Mouse (Mus musculus) thymus, postnatal 10 days (tissue): ENCODE results near the gene Ccl28.
"Not testable (repeated sequence)": the region's sequence is repeated elsewhere in the genome, so short reads cannot be mapped to it uniquely, and the experiment has no call there.

Experiments
- DNase-seq, 2 experiments: peaks; one replicate each; pipeline ENCODE4 v3.0.0; 2021; ENCODE audit warnings: low spot score in 2 of 2

Gene Ccl28

GRCm38 (mm10) chr13:119623634-119624033 is at the start of gene Ccl28:
TSS of gene Ccl28 (plus strand) at chr13:119623819.
- DNase-seq: no peak

GRCm38 (mm10) chr13:119596321-119597211 is 27.1 kb upstream of the Ccl28 start:
- peak in 1 of 2 experiments; percentile 52 for DNase-seq

GRCm38 (mm10) chr13:119598466-119598865 is 25.2 kb upstream of the Ccl28 start:
- peak in 1 of 2 experiments; percentile 42 for DNase-seq

DNA sequence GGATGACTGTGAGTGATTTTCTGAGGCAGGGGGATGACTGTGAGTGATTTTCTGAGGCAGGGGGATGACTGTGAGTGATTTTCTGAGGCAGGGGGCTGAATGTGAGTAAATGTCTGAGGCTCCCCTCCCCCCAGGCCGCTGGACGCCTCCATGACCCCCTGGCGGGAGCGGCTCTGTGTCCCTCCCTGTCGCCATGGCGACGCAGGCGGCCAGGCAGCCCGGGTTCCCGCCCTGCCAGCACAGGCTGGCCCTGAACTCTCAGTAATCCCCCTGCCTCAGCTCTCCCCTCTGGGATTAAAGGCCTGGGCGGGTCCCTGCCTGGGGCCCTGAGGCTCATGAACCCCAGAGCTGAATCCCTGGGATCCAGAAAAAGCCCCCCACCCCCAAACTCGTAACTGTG is 24.6 kb upstream of the Ccl28 start:
- DNase-seq: peak in 1 of 2 experiments; percentile 44

- not testable (repeated sequence) for DNase-seq
Measured at GRCm38 (mm10) chr13:119599498-119599897, 24.1 kb upstream of the Ccl28 start.

DNA sequence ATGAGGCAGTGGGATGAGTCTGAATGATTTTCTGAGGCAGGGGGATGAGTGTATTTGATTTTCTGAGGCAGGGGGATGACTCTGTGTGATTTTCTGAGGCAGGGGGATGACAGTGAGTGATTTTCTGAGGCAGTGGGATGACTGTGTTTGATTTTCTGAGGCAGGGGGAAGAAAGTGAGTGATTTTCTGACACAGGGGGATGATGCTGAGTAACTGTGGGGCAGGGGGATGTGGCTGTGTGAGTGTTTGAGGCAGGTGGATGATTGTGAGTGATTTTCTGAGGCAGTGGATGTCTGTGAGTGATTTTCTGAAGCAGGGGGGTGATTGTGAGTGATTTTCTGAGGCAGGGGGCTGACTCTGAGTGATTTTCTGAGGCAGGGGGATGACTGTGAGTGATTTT is 23.5 kb upstream of the Ccl28 start:
- DNase-seq: peak; percentile 55 to 78

DNA sequence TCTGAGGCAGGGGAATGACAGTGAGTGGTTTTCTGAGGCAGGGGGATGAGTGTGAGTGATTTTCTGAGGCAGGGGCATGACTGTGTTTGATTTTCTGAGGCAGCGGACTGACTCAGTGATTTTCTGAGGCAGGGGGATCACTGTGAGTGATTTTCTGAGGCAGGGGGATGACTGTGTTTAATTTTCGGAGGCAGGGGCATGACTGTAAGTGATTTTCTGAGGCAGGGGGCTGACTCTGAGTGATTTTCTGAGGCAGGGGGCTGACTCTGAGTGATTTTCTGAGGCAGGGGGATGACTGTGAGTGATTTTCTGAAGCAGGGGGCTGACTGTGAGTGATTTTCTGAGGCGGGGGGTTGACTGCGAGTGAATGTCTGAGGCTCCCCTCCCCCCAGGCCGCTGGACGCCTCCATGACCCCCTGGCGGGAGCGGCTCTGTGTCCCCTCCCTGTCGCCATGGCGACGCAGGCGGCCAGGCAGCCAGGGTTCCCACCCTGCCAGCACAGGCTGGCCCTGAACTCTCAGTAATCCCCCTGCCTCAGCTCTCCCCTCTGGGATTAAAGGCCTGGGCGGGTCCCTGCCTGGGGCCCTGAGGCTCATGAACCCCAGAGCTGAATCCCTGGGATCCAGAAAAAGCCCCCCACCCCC is 20.8 kb upstream of the Ccl28 start:
- peak; percentile 30 to 41 for DNase-seq

GRCm38 (mm10) chr13:119603890-119604289 is 19.7 kb upstream of the Ccl28 start:
- DNase-seq: not testable (repeated sequence)

DNA sequence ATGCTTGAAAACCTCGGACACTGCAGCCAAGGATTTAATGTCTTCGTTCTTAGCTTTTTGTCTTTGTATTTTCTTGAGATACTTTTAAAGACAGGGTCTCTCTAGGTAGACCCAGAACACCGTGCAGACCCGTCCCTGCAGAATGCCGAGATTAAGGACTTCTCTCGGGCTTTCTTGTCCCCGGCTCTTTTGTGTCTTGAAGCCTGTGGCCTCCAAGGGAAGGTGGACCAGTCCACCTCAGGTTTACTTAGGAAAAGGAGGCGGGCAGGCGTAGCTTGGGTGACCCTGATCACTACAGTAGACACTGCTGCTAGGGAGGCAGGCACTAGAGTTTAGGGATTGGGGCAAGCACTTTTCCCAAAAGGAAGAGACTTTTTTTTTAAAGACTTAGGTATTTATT is 19.3 kb upstream of the Ccl28 start:
- DNase-seq: not testable (repeated sequence)

- no peak for DNase-seq
Measured at GRCm38 (mm10) chr13:119618841-119619240, 4.8 kb upstream of the Ccl28 start.

DNA sequence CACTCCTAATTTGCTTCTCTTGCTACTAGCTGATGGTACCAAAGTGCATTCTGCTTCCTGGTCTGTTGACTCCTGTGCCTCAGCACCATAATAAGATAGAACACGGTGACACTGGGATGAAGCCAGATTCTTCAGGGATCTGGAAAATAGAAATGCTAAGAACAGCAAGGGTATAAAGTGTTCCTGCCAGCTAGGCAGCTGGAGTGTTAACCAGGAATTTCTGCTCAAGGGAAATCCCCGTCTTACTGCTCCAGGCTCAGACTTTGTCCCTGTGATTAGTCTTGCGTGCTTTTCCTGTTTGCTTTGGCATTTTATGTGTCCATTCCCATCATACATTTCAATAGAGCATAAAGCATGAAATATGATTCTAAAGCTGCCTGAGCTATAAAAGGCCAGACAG is 3.9 kb upstream of the Ccl28 start:
- DNase-seq: no peak

DNA sequence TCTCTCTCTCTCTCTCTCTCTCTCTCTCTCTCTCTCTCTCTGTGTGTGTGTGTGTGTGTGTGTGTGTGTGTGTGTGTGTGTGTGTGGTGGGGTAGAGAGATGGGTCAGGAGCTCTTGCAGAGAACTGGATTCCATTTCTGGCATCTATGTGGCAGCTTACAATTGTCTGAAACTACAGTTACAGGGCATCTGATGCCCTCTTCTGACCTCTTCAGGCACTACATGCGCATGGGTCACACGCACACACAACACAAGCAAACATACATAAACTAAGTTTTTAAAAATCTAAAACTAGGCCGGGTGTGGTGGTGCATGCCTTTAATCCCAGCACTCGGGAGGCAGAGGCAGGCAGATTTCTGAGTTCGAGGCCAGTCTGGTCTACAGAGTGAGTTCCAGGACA is 2.3 kb downstream of the Ccl28 start:
- peak in 1 of 2 experiments; percentile 14 for DNase-seq

GRCm38 (mm10) chr13:119631482-119632155 is 8.0 kb downstream of the Ccl28 start:
- DNase-seq: peak; percentile 72 to 79

DNA sequence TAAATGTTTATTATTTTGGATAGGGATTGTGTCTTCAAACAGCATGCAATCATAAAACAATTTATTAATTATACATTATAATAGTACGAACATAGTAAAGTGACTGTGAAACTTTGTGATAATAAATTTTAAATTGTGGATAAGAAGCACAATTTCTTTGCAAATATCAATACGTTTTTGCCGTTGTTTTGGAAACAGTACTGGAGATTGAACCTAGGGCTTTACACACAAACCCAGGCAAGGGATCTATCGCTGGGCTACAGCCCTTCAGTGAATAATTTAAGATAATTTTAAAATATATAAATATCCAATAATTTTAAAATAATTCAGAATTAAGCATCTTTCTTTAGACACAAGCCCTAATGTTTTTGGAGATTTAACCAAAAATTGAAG is 8.5 kb downstream of the Ccl28 start:
- DNase-seq: no peak

- DNase-seq: no peak
Measured at GRCm38 (mm10) chr13:119635496-119635895, 11.9 kb downstream of the Ccl28 start.

DNA sequence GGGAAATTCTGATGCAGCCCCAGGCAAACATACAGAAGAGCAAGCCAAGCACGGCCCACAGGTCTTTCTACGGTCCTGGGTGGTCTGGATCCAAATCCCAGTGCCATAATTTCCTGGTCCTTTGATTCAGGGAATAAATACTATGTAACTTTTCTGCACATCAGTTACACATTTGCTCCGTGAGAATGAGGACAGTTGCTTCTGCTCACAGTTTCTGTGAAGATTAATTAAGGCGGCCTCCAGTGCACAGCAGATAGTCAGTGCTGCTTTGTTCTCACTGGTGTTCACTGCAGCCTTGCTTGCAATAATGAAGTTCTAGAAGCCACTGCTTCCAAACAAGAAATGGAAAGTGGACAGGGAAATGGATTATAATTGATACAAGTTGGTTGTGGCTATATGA is 14.2 kb downstream of the Ccl28 start:
- DNase-seq: no peak

DNA sequence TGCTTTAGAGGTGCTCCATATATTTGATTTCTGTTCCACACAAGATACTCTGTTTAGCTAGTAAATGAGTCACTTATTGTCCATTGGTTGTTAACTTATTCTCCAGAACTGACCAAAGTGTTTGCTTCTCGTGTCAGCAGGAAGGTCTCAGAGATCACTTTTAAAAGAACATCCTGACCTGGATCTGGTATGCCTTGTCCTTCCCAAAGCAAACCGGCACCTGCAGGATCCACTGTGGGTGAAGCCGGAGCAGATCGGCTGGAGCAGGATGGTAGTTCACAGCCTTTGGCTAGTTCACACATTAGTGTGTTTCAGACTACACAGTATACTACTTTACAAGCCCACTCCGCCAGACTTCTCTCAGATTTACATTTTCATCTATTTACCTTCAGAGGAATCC is 14.8 kb downstream of the Ccl28 start:
- DNase-seq: no peak

DNA sequence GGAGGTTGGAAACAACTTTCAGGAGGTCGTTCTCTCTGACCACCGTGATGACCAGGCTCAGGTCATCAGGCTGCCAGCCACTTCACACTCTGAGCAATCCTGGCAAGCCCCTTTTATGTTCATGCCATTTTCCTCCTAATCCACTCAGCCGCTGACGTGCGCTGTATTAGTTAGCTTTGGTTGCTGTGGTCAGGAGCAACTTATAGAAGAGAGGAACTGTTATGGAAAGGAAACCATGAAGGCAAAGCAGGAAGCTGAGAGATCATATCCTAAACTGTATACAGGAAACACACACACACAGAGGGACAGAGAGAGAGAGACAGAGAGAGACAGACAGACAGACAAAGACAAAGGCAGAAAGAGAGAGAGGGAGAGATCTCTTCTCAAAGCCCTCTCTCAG is 15.7 kb downstream of the Ccl28 start:
- no peak for DNase-seq

DNA sequence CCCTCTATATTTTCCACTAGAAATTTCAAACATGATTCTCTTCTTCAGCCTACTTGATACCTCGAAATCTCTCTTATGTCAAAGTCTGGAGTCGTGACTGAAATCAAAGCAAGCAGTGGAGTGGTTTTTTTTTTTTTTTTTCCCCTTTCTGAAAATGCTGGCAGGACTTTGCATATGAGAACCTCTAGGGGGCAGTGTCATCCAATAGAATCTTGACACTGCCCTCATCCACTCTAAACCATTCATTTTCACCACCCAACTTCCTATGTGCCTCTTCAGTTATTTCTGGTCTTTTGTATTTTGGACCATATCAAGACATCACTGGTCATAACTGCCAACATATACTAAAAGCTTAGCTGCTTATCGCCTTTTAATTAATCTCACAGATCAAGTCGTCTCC is 16.9 kb downstream of the Ccl28 start:
- DNase-seq: peak in 1 of 2 experiments; percentile 57

DNA sequence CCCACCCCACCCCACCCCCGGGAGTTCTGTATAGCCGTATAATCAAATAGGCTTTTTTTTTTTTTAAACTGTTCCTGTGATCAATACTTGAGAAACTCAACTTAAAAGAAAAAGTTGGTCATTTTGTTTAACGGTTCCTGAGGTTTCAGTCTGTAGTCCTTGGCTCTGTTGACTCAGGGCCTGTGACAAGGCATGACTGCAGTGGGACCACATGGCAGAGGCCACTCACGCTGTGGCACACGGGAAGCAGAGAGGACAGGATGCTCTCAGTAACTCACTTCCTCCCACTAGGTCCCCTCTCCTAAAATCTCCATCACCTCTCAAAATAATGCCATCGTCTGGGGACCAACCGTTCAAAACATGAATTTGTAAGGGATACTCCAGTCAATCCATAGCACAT is 17.5 kb downstream of the Ccl28 start:
- no peak for DNase-seq

DNA sequence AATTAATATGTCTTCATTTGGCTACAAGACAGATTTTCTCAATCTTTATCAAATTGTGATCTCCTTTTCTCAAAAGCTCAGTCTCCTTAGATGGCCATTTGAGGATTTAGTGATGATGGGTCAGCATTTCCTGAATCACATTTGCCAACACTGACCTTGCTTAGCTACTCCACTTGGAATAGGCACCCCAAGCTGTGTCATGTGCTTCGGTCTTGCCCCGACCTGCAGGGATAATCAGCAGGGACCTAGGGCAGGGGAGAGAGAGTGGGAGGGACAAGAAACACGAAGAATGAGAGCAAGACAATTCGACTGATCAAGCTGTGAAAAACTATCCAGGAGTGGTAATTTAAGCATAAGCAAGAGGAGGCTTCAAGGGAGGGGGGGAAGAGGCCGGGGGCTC is 21.1 kb downstream of the Ccl28 start:
- no peak for DNase-seq

GRCm38 (mm10) chr13:119646511-119646910 is 22.9 kb downstream of the Ccl28 start:
- DNase-seq: no peak
